Mouse (Mus musculus) heart, adult 18-20 months (tissue): ENCODE measurements at regions not wholly inside any gene's neighbourhood (a gene's known extent, or its start where the extent isn't known, plus 50 kb on each side); places are given as distances from the start of the nearest gene placed in this dataset.

Source experiments
- DNase-seq, 2 experiments: peaks; one replicate each; pipeline ENCODE4 v3.0.0; 2021 to 2022; ENCODE audit warnings: mixed read lengths in 1 of 2

DNA sequence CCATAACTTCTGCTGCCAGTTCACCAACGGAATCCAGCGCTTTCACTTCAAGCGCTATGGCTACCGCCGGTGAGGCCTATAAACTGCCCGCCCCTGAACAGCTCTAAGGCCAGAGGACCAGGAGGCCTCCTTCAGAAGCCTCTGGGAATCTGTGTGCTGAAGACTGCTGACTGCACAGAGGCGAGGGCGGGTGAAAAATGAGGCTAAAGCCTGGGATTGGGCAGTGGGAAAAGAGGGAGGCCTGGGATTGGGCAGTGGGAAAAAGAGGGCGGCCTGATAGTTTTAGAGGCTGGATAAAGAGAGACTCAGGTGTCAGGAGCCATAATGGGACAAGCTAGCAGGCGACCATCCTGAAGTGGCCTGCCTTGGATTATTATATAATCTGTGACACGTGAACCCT lies 80.8 kb downstream of the Plekhb2 start:
- no peak for DNase-seq

DNA sequence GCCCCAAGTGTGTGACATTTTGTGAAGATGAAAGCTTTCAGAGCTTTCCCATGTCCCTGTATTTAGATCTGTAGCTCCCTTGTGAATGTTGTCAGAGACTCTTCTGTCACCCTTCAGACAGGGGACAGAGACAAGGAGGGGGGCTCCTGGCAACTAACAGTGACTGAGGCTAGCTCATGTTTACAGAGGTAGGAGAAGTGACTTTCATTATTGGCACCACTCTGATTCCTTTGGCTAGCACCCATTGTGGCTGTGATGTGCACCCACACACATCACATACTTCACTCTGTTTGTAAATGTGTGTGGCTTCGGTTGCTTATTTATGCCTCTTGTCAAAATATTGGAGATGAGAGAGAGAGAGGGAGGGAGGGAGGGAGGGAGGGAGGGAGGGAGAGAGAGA lies 93.4 kb downstream of the Plekhb2 start:
- no peak for DNase-seq

DNA sequence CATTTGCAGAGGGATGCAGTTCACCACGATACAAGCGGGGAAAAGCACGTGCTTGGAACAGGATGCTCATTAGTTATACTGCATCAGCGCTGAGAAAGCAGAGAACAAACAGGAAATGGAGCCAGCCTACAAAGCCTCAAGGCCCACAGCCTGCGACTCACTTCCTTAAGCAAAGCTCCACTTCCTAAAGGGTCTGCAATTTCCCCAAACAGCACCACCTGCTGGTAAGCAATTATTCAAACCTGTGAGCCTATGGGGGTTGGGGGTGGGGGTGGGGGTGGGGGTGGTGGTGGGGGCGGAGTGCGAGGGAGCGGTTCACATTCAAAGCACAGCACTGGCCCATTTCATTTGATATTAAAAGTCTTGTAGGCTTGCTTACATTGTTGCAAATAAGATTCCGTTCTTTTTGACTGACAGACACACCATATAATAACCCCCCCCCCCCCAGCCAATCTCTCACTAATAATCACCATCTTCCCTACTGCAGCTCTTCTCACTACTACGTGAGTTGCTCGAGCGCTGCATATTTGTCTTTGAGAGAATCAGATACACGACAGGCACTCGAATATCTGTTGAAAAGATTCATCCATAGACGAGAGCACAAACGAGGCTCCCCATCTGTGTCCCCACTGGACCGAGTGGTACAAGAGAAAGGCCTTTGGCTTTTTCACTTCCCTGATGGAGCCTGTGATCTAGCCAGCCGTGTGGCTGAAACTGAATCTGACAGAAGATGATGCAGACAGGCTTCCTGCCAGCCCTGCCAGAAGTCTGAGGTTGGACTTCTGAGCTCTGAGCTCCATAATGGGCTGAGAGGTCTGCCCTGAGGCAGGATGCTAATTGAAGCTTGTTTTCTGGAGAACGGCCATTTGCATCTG lies 112.1 kb downstream of the Plekhb2 start:
- no peak for DNase-seq

DNA sequence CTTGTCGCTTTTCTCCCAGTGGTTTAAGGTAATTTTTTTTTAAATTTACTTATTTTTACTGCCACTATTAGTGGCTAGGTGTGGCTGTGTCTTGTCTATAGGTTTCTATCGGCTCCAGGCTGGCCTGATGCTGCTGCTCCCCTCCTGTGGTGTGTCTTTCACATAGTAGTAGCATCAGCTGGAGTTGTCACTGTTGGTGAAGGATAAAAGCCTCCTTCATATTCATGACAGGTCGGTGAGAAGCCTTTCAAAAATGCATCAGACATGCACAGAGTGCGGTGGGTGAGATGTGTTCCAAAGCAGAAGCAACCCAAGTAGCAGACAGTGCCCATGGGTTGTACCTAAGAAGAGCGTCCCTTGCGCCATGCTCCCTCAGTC lies 112.7 kb downstream of the Plekhb2 start:
- no peak for DNase-seq

DNA sequence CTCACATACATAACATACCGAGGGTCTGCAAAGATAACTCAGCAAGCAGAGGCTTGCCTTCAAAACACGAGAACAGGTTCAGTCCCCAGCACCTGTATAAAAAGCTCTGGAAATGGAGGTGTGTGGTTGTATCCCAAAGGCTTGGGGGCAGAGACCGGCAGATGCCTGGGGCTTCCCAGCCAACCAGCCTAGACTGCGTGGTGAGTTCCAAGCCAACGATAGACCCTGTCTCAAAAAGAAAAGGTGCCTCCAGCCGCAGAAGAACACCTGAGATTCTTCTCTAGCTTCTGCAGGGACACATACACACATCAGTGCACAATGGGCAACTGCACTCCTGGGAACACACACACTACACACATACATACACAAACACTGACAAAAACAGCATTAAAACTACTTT lies 125.0 kb downstream of the Plekhb2 start:
- DNase-seq = no peak

DNA sequence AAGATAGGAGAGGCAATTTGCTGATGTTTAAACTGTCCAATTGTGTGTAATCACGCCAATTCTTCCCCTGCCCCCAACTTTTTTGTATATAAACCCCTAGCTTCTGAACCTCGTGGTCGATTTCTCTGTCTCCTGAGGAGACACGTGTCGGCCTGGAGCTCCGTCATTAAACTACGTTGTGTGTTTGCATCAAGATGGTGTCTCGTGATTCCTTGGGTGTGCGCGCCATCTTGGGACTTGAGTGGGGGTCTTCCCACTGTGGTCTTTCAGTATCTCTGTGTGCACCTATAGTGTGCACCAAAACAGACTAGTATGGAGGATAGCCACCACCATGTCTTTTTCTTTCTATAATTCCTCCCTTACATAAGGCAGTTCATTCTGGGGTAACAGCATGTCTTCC lies 128.4 kb downstream of the Plekhb2 start:
- DNase-seq = no peak

DNA sequence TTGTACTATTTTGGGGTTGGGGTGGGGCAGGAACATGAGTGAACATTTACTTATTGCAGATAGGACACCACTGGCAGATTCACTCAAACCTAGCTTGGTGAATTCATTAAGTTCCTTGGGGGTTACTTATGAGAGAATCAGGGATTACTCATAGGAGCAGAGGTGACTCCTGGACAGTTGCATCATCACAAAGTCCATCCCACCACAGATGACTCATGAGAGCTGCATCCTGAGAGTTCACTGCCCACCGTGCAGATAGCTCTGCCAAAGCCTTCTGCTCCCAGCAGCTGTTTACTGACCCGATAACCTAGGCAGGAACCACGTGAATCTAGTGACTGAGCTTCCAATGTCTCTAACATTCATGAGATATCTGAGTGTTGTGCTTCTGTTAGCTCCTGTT lies 129.6 kb downstream of the Plekhb2 start:
- DNase-seq = no peak

DNA sequence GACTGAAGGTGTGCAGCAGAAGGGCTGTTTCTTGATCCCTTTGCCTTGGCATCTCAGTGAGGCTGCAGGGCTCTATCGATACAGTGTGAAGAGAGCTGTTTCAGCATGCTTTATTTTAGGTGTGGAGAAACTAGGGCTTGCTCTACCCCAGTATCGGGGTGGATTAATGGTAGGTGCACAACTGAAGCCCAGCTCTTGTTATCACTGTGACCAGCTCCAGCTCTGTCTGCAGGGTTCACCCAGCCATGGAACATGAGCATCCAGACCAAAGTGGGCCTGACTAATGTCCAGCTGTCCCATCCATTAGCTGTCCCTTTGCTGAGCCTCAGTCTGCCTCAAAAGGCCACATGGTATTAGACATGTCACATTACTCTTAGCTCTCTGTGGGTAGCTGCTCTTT lies 132.2 kb downstream of the Plekhb2 start:
- DNase-seq = no peak

DNA sequence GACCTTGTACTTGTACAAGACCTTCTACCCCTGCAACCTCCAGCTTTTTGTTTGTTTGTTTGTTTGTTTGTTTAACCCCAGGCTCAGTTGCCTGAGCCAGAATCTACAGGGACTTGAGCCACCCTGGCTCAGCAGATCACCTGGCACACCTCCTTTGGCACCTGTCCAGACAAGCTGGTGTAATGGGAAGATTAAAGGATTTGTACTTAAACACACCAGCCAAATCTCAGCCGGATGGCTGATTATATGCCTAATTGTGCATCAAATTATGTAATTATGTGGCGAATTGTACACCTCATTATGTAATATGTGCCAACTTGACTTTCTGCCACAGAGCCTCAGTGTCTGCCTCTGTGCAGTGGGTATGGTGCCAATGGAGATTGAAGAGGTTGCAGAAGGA lies 133.2 kb downstream of the Plekhb2 start:
- DNase-seq = no peak

DNA sequence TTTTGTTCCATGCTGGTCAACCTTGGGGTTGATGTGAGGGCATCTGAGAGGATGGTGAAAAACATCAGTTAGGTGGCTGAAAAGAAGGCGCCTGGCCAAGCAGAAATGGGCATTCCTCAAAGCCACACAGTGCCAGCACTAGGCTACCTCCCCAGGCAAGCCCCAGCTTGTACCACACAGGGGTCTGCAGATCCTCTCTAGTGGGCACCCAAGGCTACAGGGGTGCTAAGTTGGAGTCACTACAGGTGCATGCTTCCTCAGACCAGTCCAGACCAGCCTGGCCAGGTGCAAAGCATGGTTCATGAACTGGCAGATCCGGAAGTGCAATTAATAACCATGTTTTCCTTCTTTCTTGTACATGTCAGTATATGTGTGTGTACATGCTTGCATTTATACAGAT lies 137.1 kb downstream of the Plekhb2 start:
- DNase-seq = no peak

DNA sequence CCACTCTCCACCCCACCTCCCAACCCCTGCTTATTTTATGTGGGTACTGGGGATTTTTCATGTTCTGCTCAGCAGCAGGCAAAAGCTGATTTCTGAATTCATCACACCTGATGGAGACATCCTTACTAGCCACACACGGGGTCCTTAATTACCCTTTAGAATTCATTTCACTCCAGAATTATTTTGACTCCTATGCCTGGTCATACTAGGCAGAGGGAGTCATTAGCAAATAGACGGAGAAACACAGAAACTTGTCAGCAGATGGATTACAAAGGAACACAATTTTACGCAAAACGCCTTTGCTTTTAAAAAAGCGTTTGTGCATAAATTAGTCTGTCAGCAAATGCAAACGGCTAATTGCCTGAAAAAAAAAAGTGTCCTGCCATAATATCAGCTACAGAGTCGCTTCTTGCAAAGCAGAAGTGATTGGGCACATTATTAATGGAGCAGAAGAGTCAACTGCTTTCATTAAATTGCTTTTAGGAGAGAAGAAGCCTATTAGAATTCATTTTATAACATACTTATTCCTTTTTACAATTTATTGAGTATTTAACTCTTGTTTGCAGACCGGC lies 138.0 kb downstream of the Plekhb2 start:
- DNase-seq = no peak

DNA sequence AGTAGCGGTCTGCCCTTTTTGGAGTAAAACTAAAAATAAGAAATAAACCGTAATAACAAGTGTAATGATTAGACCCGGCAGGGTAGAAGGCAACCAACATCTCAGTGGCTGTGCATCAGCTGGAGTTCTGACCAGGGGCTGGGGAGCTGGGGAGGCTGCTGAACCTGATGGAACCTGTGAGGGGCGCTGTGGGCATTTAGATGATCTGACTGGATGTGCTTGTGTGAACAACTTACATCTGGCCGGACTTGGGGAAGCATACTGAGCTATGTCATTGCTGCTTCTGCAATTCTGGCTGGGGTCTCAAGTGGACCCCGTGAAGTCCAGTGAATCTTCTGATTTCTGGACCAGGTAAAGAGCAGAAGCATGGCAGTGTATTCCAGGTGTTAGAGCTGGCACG lies 138.4 kb downstream of the Plekhb2 start:
- DNase-seq = no peak

DNA sequence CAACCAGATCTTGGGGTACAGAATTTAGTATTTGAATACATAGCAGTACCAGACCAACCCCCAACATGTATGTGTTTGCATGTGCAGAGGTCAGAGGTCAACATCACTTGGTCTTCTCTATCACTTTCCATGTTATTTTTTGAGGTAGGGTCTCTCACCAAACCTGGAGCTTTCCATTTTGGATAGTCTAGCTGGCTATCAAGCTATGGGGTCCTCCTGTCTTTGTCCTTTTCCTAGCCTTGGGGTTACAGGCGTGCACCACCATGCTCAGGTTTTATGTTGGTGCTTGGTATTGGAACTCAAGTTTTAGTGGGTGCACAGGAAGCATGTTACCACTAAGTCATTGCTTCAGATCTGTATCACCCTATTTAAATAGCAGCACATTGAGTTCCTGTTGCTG lies 151.0 kb downstream of the Plekhb2 start:
- DNase-seq = no peak

DNA sequence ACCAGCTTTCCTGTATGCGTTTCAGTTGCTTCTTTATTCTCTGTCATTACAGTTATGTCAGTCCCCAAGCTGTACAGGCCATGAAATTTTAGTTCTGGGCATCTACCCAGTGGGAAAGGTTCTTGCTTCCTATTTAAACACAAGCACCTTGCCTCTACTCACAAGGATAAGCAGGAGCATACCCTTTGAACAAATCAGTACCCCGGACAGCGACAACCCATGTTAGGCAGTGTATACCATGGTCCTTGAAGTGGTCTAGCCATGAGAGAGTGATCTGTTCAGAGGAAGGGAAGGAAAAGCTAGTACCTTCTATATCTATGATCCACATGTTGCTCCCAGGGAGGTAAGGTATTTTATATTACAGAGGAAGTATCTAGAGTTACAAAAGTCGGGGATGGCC lies 167.7 kb downstream of the Plekhb2 start:
- DNase-seq = peak in 1 of 2 experiments; percentile 6

DNA sequence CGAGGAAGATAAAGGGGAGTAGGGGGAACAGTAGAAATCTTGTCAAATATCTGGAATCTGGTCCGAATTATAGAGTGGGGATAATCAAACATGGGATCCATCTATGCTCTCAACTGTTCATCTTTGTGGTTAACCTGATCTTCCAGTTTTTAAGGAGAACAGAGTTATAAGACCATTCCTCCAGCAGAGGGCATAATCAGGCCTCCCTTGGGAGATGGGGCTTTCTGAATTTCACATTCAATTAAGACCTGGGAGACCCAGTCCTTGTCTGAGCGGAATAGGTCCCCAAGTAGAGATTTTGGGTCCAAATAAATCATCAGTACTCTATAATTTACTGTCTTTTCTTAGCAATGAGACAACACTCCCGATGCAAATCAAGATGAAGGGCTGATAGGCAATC lies 182.8 kb downstream of the Plekhb2 start:
- peak in 1 of 2 experiments; percentile 7 for DNase-seq

DNA sequence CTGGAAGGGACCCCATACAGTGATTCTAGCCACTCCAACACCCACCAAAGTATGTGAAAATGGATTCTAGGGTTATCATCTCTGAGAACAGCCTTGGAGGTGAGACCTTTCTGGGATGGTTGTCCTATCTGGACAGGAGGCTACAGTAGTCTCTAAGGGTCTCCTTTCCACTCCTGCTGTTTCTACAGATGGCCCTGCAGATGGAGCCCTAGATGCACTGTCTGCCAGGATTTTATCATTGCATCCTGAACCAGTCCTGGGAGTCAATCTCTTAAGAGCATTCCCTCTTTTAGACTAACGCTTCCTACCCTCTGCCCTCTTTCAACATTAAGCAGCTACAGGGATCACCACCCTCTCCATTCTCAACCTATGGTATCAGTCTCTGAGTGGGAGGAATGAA lies 223.0 kb downstream of the Plekhb2 start:
- DNase-seq = no peak

DNA sequence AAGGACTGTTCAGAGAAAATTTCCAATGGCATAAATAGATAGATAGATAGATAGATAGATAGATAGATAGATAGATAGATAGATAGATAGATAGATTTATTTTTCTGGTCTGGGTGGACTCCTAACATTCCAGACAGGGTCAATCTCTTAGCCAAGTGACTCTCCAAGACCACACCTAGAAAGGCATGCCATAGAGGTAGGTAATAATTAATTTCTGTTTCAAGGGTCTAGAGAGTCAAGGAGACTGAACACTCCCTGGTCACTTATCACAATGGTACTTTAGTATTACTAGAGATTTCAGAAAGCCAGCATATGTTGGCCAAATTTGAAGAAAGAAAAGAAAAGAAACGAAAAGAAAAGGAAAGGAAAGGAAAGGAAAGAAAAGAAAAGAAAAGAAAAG lies 245.1 kb downstream of the Plekhb2 start:
- DNase-seq = no peak

DNA sequence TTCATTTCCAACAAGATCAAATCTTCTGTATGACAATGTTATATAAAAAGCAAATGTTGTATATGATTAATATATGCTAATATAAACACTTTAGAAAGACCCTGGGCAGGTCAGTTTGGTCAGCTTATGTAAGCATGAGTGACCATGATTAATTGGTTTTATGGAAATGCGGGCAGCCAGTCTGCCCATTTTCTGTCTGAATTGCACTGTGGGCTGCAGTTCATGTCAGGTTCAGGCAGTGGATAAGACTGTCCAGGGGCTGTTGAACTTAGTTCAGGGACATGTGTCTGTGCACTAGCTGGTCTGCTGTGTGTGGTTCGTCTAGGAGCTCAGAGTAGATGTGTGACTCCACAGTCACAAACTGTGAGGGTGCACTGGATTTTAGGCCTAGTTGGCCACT lies 246.0 kb downstream of the Plekhb2 start:
- DNase-seq = no peak

DNA sequence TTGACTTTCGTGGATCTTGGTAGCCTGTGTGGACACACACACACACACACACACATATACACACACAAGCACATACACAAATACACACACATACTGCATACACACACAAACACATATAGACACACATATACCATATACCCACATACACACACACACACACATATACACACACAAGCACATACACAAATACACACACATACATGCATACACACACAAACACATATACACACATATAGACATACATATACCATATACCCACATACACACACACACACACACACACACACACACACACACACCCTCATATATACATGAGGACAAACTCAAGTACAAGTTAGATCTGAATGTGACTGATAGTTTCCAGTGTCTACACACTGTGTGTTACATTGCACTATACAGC lies 256.9 kb downstream of the Plekhb2 start:
- DNase-seq = no peak

DNA sequence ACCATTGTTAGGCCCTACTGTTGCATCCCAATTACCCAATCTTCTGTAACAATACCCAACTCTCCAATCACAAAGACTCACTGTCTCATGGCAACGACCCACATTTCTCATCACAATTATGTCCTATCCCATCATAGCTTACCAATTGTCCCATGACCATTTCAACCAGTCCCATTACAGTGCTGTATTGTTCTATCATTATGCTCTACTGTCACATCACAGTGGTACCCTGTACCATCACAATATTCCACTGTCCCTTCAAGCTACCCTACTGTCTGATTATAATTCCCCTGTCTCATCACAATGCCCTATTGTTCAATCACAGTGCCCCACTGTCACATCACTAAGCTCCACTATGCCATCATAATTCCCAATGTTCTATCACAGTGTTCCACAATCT lies 260.0 kb downstream of the Plekhb2 start:
- no peak for DNase-seq

DNA sequence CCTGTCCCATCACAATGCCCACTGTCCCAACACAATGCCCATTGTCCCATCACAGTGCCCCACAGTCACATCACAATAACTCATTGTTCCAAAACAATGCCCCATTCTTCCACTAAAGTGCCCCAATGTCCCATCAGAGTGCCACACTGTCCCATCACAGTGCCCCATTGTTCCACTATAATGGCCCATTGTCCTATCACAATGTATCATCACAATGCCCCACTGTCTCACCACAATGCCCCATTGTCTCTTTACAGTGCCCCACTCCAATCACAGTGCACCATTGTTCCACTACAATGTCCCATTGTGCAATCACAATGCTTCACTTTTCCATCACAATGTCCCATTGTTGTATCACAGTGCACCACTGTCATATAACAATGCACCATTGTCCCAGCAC lies 265.7 kb downstream of the Plekhb2 start:
- no peak for DNase-seq

DNA sequence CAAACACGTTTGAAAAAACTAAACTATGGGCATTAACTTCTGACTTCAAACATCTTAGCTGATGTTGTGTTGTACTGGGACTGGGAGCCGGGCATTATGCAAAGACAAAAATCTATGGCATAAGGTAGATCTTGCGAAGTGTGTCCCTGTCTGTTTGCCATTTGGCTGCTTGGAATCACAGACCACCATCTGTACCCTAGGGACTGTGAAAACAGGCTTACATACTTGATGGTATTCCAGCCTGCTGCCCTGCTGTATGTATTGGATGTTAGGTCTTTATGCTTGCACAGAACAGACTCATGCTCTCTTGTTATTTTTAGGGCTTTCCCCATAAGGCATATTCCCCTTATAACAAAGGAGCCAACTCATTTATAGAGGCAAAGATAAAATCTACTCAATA lies 288.1 kb downstream of the Plekhb2 start:
- DNase-seq = no peak

DNA sequence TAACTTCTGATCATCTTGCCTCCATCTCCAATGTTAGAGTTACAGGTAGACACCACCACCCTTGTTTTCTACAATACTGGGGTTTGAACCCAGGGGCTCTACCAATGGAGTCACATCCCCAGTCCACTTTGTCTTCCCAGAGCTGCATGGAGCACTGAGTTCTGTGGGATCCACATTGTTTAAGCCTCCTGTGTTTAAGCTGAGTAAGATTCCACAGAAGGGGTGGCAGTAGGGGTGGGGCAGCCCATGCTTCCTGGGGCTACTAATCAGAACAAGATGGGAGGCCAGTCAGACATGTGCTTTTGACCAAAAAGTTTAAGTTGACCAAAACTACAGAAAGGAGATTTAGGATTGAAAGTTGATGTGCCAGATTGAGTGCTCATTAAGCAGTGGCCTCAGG lies 299.3 kb downstream of the Plekhb2 start:
- DNase-seq = no peak

DNA sequence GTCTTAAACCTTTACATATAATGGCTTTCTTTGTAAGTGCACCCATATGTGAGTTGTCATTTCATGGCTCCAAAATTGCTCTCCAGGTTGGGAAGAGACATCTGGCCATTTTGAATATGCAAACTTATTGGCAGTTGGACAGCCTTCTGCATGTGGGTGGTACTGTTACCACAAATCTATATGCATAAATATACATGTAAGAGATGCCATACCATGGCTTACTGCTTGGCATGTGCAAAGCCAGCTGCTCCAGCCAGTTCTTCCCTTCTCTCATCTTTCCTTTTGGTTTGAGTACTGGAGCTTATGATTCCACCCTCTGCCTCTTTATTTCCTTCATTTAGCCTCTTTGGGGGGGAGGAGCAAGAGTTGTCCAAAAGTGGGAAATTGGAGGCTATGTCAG lies 312.7 kb downstream of the Plekhb2 start:
- no peak for DNase-seq
